Mouse (Mus musculus): ENCODE results near the gene Zfp780b.
"Not testable (repeated sequence)": the region's sequence is repeated elsewhere in the genome, so short reads cannot be mapped to it uniquely, and the experiment has no call there.

The Zfp780b gene

GRCm38 (mm10) chr7:27978683-27979528 lies at the start of gene Zfp780b:
Gene Zfp780b (minus strand): TSS chr7:27979171.
- DNase-seq = peak; percentile 61 to 75

GRCm38 (mm10) chr7:28014445-28014810 lies 35.5 kb upstream of the Zfp780b start:
- DNase-seq = no peak

DNA sequence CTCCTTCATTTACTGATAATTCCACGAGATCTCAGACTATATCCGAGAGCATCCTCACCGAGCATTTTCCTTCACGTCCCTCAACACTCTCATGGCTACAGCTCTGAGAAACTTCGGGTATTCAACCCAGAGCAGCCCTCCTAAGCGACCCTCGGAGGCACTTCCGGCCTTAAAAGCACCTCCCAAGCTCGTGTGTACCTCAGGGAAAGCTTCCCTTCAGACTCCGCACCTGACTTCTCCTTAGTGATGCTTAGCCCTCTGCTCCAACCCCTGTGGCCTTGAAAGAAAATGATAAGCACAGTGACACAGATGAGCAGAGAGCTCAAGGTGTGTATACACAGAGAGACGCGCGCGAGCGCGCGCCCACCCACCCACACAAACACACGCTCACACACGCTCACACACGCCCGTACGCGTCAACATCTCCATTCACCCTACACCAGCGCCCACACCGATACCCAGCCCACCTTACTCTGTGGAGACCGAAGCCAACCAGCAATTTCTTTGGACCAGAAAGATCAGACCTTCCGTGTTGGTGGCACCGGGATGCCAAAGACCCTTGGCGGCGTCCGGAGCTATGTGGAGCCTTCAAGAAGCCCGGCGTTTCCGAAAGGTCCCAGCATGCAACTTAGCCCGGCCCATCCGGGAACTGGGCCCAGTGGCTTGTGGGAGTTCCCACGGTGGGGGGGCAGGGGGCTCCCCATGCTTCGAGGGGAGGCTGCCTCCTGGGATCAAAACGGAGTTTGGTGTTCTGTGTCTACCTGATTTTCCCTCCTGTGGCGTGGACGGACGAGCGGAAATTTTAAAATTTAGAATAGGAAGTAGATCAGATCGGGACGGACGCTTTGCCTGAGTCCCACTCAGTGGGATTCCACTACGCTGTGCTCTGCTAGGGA lies 34.8 kb upstream of the Zfp780b start, which contains the start of gene Zfp850:
Gene Zfp850, minus strand, starts transcription at position 567 of the 896 bp plus-strand sequence.
- peak; percentile 53 to 71 for DNase-seq

- no peak for DNase-seq
Measured at GRCm38 (mm10) chr7:28010271-28010670, 31.3 kb upstream of the Zfp780b start.

- no peak for DNase-seq
Measured at GRCm38 (mm10) chr7:27982197-27982596, 3.2 kb upstream of the Zfp780b start.

DNA sequence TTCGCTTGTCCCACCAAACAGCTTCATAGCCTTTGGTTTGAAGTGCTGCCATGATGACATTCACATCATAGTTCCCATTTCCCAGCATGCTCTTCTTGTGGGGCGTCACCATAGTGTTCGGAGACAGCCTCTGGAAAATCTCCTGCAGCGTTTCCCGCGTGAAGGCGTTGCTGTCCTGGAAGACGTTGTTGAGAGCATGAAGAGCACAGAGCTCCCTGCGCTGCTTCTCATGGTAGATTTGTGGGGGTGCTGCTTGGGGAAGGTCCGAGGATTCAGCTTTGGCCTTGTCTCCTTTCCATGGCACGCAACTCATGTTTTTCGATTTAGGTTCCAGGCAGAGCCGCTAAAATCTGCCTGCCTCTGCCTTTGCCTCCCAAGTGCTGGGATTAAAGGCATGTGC lies 29.5 kb downstream of the Zfp780b start:
- DNase-seq = not testable (repeated sequence)

DNA sequence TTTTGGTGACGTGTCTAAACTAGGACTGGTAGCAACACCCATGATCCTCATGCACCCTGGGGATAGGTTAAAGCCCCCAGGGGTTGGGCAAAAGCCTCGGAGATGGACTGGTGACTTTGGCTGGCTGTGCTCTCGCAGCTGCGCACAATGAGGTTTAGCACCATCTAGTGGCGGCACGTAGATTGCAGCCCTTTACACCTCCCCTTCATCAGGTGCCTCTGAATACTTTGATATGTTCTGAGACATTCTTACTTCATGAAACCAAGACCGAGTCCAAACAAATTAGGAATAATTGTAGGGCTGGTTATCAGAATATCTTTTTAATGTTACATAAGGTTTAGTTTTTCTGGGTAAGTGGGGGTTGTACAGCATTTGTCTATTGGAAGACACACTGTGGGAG lies 37.1 kb downstream of the Zfp780b start:
- DNase-seq = peak in 1 of 2 experiments; percentile 30

DNA sequence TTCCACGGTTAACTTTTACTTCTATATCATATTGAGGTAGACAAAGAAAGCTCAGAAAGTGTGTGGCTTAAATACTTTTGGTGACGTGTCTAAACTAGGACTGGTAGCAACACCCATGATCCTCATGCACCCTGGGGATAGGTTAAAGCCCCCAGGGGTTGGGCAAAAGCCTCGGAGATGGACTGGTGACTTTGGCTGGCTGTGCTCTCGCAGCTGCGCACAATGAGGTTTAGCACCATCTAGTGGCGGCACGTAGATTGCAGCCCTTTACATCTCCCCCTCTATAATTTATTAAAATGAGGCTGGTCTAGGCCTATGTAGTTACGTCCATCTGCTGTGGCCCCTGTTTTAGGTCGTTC lies 45.2 kb downstream of the Zfp780b start:
- not testable (repeated sequence) for DNase-seq

DNA sequence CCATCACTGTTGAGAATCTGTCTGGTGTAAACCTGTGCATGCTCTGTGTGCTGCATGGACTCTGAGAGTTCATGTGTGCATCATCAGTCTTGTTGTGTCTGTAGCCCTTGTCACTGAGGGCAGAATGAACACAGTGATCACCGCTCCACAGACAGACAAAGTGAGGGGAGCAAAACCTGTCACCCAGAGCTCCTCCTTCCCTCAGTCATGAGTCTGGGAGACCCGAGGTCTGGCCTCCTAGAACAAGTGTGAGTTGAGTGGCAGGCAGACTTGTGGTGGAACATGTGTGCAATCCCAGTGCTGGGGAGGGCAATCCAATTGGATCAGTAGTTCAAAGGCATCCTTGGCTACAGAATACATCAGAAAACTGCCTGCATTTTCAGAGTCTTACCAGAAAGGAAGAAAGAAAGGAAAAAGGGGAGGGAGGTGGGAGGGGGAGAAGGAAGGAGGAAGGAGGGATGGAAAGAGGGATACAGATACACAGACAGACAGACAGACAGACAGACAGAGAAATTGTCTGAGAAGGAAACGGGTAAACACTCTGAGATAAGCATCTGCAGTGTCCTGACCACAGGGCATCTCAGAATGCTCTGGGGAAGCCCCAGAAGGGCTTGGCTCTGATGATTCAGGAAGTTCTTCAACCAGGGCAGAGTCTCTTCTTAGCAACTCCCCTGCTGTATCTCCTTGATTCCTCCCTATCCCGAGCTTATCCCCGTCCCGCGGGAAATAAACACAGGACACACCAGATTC lies 45.7 kb downstream of the Zfp780b start:
- no peak for DNase-seq

DNA sequence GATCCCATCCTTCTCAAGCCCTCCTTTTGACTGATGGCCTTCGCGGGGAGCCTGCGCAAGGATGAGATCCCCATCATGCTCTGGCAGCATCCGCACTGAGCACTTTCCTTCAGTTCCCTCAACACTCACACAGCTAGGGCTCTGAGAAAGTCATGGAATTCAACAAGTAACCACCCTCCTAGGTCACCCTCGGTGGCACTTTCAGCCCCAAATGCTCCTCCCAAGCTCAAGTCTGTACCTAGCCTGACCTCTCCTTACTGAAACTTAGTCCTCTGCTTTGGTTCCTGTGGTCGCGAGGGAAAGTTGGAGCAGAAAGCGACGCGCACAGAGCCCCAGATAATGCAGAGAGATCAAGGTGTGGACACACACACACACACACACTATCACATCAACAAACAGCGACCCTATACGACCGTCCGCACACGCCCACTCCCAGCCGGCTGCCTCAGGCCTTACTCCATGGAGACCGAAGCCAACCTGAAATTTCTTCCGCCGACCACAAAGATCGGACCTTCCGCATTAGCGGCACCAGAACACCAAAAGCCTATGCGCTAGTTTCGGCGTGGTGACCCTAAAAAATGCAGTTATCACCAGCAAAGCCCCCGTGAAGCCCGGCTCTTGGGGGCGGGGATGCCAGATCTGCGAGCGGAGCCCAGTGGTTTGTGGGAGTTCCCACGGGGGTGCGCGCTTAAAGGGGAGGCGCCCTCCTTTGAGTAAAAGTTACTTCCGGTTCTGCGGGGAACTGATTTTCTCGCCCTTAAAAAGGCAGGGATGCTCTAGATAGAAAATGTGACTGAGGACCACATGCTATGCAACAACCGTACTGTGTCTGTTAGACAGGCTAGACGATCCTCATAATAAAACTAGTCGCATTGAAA lies 49.9 kb downstream of the Zfp780b start, which contains the start of gene Zfp974:
Gene Zfp974, minus strand, starts transcription at position 643 of the 878 bp plus-strand sequence.
- peak; percentile 28 to 53 for DNase-seq

DNA sequence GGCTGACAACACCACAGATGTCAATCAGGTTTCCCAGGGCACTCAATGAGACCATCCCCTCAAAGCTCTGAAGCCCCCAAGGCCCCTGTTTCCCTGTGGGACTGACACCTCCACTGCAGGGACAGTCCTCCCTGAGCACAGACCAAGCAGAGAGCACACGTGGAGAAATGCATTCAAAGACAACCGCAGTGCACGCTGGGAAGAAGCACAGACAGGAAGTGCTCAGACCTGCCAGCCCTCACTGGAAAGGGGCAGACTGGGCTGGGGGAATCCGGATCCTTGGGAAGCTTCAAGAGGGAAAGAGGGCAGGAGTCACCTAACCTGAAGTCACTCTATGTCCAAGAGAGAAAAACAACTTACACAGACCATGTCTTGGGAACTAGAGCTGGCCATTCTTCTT lies 51.9 kb downstream of the Zfp780b start:
- DNase-seq = not testable (repeated sequence)

DNA sequence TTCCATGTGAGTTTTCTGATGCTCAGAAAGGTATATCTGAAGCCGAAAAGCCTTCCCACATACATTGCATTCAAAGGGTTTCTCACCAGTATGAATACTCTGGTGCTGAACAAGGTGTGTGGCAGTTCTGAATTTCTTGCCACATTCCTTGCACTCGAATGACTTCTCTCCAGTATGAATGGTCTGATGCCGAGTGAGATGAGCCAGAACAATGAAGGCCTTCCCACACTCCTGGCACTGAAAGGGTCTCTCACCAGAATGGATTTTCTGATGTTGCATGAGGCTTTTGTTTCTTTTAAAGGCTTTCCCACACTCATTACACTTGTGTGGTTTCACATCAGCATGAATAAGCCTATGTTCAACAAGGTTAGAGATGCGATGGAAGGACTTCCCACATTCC lies 68.0 kb downstream of the Zfp780b start:
- not testable (repeated sequence) for DNase-seq
